Mouse (Mus musculus) ES-CJ7 (cell line): Measurements from ENCODE around the gene Lypd6.

Experiments used
- DNase-seq: peaks from one replicate; pipeline ENCODE4 v3.0.0; 2011; ENCODE audit warnings: low read depth, low spot score

Gene Lypd6

DNA sequence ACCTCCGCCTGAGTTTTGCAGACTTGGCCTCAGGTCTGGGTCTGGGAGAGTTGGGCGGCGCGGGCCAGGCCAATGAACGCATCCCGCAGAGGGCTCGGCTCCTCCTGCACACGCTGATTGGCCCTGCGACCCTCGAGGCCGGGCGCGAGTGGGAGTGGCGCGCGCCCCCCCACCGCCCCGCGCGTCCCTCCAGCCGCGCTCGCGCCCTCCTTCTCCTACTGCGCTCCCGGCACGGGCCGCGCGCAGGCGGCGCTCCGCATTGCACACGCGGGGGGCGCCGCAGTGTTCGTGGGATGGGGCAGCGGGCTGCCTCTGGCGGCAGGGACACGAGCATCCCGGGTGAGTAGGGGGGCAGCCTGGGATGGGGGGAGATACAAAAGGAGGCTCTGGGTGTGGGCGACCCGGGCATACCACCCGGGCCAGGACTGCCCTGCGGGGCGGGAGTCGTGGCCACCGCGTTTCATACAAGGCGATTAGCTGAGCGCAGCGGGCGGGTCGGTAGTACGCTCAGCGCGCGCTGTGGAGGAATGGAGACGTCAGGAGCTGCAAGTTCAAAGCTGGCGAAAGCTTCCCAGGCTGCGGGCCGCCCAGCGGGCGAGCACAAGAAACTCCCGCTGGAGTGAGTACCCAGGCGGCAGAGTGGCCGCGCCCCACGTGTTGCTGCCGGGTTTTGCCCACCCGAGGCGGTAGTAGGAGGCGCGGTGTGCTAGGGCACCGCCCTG, at the start of gene Lypd6:
Gene Lypd6, plus strand, starts transcription at position 184 of the 722 bp plus-strand sequence.
- peak; percentile 84 for DNase-seq

DNA sequence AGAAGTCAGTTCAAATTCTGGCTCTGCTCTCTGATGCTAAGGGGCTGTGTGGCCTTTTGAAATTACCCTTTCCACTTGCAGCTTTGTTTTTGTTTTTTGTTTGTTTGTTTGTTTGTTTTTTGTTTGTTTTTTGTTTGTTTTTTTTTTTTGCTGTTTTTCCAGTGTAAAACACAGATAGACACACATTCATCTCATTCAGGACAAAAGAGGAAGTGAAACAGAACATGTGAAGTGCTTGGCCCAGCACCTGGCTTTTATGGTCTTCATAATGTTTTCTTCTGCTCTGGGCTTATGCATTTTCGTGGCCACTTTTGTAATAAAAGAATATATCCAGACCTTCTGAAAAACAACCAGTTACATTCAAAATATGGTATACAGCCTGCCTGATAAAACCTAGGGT, 46.8 kb upstream of the Lypd6 start:
- no peak for DNase-seq

DNA sequence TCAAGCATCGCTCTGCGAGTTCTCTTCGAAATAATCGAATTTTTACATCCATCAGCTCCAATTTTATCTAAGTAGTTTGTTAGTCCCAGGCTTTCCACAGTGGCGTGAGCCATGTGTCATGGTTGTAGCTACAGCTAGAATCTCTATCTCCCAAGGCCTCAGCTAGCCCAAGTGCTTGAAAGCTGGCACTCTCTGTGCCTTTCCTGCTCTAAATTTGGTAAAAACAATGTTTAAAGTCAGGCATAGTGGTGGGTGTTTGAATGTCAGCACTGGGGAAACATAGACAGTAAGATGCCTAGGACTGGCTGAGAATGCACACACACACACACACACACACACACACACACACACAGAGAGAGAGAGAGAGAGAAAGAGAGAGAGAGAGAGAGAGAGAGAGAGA, 40.7 kb upstream of the Lypd6 start:
- DNase-seq: no peak

DNA sequence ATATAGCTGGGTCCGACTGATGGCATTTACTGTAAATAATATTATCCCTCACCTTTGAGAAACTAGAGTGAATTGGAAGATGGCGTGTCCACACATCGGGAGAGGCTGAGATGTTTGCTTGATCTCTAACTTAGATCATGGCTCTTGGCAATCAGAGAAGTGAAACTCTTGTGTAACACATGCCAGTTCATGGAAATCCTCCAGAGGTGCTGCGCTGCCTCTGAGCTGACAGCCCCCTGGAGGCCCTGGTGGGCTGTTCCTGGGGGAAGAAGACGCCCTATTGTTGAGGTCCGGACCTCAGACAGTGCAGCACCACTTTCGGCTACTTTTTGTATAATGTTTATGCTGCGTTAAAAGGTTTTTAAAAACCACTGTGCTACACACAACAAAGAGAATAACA, 37.3 kb upstream of the Lypd6 start:
- no peak for DNase-seq

DNA sequence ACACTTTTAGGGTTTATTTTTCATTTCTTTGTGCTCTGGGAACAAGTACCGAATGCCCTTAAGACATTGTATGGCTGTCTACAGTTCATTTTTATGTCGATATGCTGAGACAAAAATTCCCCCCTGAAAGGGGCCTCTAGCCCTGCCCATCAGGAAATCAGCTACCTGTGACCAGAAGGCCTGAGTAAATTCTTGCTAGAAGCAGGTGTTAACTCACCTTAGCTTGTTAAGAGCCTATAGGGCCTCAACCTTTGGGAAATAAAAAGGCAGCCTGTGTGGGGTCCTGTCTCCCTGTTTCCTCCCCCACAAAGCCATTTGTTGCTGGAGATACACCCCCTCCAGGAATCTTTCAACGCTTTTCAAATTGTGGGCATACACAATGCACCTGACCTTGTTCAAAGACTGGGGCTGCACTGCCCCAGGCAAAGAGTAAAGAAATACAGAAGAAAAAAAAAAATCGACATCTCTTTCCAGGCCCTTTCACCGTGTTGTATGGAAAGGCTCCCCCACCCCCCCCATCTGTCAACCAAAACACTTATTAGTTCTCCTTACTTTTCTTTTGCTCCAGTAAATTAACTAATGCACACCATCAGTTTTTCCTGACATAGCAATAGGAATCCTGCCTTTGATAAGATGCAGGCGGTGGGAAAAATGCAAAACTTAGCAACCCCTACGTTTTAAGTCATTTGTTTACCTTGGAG, 21.9 kb upstream of the Lypd6 start:
- DNase-seq: no peak

DNA sequence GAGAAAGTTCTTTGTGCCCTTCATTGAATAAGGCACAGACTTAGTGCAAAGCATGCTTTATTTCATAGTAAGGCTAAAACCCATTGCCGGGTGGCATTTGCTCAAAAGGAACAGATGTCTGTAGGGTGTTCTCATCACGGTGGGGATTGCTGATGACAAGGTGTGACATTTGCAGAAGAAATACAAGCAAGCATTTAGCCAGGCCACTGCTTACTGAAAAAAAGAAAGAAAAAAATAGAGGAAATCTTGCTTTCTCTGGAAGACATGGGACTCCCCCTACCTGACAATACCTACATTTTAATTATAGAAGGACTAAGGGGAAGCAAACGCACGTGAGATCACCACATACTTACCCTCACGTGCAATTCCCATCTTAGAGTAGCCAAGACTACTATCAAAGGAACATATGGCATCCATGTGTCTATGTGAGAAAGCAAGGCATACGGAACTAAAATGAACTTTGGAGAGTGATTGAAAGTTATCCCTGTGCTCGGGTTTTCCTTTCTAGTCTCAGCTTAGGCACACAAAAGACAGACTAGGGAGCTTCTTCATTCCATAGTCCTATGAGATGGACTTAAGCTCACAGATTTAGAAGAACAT, 21.3 kb upstream of the Lypd6 start:
- DNase-seq: no peak

DNA sequence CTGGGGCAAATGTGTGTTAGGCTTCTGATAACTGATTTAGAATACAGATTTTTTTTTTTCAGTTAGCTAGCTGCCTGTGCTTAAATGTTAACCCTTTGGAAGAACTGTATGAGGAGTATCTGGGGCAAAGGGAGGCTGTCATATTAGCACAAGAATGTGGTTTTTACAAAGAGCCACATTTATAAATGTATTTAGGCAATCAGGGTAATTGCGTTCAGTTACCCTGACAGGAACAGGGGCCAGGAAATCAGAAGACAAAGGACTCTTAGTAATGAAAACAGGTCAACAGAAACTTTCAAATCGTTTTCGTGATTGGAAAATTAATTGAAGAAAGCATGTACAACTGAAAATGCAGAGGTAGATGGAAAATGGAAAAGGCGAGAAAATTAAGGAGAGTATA, 20.4 kb upstream of the Lypd6 start:
- DNase-seq: no peak

DNA sequence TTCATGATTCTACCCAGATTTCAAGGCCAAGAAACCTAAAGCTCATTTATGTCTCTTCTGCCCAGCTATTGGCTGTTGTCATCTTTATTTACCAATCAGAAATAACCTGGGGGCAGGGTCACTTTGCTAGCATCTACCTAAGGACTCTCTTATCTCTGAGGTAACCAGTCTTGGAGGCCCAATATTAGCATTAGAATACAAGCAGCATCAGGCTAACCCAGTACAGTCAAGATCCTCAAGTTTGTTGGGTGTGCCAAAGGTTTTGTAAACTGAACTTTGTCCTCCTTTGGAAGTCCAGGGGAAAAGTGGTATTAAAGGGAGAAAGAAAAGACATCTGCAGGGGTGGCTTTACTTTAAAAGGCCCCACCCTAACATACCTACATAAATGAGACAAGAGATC, 17.8 kb upstream of the Lypd6 start:
- peak; percentile 13 for DNase-seq

DNA sequence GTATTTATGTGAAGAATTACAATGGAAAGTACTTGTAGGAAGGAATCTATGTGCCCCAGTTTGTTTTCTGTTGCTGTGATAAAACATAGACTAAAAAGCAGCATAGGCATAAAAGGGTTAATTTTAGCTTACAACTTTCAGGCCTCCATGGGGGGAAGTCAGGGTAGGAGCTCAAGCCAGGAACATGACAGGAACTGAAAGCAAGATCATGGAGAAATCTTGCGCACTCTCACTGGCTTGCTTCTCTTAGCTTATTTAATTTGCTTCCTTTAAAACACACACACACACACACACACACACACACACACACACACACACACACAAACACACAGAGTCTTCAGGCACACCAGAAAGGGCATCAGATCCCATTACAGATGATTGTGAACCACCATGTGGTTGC, 12.3 kb upstream of the Lypd6 start:
- no peak for DNase-seq

DNA sequence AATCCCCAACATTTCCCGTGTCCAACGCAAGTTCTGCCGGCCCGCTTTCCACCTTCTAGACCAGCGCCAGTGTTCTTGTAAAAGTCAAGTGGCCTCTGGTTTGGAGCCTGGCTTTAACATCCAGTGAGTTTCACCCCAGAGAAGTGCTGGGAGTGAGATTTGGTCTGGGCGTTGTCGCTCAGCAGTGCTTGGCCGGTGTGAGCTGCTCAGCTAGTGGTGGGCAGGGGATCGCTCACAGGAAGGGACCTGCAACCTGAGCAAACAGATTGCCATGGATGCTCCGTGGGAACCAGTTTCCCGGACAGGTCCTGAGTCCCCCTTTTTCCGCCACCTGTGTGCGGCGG, 355 bp upstream of the Lypd6 start:
- no peak for DNase-seq

DNA sequence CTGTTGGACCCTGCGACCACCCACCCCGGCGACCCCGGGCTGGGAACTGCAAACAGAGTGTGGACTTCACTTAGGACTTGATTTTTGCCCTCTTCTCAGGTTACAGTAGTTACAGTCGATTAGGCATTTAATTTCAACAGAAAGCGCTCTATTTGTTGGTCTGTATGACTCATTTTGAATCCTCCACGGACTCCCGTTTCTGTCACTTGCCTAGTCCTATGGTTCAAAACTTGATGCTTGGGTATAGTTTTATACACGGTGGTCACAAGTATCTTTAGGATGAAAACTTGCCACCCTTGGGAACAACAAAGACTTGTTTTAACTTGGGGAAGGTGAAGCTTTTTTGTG, 713 bp downstream of the Lypd6 start:
- no peak for DNase-seq

DNA sequence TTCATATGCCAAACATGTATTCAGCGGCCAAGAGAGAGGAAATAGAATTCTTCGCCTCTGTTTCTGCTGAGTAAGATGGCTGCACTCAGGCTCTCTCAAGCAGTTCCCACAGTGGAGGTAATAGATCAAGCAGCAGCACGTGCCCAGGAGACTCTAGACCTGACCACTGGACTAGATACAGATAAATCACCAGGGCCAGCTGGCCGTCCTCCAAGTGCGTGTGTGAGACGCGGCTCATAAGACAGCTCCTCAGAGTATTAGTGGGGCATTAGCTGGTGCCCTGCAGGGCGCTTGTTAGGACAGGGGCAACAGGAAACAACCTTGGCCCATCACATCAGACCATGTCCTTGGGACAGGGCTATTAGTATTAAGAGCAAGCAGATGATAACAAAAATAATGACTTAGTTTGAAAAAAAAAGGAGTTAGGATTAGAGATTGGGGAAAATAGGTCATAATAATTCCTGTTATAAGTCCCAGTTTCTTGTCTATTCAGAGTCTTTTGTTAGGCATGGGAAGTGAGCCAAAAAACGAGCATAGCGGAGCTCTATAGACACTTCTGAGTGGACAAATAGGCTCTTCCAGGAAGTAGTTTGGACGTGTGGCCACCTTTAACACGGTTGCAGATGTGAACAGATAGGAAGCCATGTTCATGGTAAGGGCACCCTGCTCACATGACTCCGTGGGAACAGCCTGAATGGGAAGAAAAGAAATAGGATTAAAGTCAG, 3.5 kb downstream of the Lypd6 start:
- no peak for DNase-seq

DNA sequence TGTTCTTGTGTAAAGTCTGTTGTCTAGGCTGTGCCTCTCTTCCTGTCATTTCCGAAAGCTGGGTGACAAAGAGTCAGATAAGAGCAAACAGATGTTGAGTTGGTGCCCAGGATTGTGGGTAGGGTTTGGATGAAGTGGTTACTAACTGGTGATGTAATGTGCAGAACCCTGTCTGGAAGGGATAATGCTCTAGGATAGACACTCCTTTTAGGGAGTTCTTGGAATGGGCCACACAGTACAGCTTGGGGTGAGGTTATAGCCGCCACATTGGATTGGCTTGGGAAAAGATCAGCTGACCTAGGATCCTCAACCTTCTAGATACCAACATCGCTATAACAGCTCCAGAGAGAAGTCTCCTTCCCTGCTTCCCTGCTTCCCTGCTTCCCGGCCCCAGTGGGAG, 5.9 kb downstream of the Lypd6 start:
- DNase-seq: no peak

DNA sequence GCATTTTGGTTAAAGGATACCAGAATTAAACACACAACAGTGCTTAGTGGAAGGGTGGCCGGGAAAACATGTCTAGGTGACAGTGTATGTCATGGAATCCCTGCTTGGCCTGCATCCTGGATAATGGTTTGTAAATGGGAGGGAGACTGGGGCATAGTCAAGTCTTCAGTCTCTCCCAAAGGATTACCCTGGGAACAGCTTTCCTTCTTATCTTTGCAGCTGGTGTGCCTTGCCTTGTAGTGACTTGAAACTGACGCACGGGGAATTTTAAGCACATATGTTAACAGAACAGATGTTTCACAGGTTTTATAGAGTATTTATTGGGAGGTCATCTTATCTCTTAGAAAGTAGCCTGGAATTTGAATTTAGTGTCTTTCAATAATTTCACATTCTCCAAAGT, 18.5 kb downstream of the Lypd6 start:
- no peak for DNase-seq

DNA sequence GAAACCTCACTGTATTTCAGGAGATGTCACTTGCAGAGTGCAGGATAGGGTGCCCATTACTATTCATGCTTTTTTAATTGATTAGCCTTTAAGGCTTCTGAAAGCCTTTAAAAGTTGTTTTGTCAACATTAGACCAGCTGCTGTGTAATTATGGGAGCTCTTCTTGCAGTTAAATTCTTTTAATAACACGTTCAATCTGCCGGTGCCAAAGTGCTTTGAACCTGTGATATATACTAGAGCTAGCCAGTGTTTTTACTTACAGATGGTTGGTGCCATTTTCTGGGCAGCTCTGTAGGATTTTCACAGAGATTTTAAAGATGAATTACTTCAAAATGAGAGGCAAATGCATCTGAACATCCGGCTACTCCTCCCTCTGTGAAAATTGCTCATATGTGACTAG, 21.5 kb downstream of the Lypd6 start:
- DNase-seq: no peak

DNA sequence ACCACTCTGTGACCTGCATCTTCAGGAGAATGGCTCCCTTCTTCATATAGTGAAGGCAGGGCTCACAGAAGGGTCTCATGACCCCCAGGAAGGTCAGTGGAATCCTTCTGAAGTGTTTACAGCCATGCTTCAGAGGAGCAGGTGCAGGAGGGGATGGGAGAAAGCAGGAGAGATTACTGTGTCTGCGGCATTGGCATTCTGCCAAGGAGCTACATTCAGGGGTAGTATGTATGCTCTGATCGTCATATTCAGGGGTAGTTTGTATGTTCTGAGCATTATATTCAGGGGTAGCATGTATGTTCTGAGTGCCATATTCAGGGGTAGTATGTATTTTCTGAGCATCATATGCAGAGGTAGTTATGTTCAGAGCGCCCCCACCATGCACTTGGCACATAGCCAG, 30.1 kb downstream of the Lypd6 start:
- DNase-seq: no peak

DNA sequence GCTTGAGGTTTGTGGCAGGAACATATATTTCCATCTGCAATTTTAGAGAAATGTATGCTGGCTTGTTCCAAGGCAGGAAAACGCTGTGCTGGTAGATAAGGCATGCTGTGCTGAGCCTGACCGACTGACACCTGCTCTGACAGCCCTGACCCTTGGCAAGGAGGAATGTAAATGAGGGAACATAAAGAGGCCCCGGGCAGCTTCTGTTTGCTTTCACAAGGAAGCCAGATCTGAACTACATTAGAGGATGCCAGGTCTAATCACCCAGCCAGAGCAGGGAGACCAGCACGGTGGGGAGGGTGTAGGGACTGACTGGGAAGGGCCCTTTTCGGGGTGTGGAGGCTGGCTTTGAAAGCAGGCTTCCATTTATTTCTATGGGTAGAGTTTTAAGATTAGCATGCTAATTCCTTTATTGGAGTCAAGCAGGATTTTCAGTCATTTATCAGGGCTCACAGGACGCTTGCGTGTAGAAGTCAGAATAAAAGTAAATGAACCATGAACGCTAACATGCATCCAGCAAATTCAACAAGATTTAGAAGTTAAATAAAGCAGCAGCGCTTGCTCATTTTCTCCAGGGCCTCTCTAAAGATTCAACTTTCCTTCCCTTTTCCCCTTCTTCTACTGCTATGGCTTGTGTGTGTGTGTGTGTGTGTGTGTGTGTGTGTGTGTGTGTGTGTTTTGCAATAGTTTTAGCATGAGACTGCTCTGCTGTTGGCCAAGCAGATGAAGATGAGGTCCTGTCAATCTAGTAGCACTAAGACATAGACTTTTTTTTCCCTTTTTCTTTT, 34.3 kb downstream of the Lypd6 start:
- no peak for DNase-seq

DNA sequence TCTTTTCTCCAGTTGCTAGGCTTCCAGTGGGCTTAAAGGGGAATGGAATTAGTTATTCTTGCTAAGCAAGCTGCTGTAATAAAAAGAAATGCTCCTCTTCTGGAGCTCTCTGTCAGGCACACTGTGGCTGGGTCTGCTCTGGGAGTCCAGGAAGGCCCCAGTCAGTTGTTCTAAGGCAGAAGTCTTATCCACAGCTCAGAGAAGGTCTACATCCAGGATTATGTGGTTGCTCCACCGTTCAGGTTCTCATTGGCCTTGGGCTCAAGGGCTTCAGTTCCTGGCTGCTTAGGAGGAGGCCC, 34.9 kb downstream of the Lypd6 start:
- DNase-seq: no peak

DNA sequence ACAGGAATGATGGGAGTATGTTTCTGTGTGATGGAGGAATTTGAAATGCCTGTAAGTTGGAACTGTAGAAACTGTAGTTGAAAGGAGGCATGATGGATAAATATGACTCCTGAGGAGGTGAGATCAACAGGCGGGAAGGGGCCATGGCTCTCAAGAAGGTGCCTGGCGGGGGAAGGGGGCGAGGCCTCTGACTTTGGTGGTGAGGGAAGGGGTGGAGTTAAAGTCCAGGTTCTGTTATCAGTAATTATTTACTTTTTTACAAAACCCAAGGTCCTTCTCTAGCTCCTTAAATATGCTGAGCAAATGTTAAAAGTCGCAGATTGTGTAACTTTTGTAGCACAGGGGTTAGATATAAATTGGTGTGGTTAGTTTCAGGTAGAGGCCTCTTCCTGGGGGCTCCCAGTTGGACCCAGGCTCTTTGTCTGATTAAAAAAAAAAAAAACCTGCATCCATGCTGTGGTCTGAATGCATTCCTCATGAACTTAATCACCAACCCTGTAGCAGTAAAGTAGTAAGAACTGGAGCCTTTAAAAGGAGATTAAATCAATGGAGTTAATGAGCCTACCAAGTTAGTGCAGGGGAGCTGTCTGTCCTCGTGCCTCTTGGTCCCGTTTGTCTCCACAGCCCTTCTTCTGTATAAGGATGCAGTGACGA, 37.7 kb downstream of the Lypd6 start:
- no peak for DNase-seq

DNA sequence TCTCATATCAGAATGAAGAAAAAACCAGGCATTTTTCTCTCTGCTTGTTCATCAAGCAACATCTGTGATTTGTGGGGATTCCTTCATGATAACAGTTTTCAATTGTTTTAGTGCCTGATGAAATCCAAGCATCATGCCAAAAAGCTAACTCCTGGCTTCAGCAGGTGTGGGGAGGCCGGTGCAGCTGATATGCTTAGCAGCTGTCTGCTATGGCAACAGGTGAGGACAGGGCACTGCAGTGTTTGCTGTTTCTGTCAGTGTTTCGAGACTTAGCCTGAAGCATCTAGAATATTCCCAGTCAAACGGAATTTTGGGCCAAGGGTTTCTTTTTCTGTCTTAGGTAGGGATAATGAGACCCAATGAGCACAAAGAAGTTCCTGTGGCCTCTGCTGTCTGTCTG, 39.4 kb downstream of the Lypd6 start:
- no peak for DNase-seq

DNA sequence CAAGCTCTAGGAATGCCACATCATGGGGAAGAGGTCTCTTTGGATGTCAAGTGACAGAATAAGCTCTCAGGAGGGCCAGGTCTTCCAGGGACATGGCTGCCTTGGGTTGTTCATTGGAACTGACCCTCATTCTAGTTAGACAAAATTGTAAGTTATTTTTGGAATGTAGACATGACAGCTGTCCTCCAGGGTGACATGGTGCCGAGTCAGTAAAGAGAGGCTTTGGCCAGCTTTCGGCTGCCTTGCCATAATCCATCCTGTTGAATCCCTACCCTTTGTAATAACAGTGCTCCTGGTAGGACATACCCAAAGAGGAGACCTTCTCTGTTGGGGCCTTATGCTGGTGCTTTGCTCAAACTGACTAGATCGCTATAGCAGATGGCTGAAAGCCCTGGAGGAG, 39.8 kb downstream of the Lypd6 start:
- DNase-seq: no peak

DNA sequence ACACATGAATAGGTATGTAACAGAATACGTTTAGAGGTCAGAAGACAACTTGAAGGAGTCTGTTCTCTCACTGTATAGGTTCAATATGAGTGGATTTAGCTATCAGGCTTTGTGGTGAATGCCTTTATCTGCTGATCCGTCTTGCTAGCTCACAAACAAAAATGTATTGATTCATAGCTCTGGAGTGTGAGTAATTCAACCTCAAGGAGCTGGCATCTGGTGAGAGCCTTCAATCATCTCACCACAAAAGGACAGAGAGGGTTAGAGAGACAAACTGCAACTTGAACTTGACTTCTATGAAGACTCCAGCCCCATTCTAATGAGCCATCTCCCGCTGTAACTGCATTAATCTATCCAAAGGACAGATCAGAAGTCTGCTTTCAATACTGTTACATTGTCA, 40.6 kb downstream of the Lypd6 start:
- DNase-seq: no peak
